Mouse (Mus musculus): ENCODE results near the gene Smyd5.

Gene Smyd5

GRCm38 (mm10) chr6:85491606-85492005 is 59.8 kb downstream of the Smyd5 start:
- DNase-seq (ENCODE audit: low spot score in 2 of 2), result no peak
